Mouse (Mus musculus) spleen, adult 2 months (tissue): ENCODE measurements around the gene Grin2c.

Experiments
- CTCF ChIP-seq: fragments of 200-500 bp; IDR thresholded peaks from 2 replicates; pipeline ENCODE4 v1.5.1; 2011; ENCODE audit warnings: mild to moderate bottlenecking, inconsistent platforms; ENCODE audit not compliant: insufficient read depth, insufficient read length, insufficient replicate concordance; ENCODE audit errors: extremely low read depth
- POLR2A ChIP-seq: fragments of 200-500 bp; IDR thresholded peaks from 2 replicates; pipeline ENCODE4 v1.6.1; 2011; ENCODE audit warnings: low read depth, low read length, inconsistent platforms

- TF ChIP-seq POLR2A, result no peak
- TF ChIP-seq CTCF, result no peak
Observed at GRCm38 (mm10) chr11:115292631-115293375, 25.8 kb upstream of the Grin2c start.
